ENCODE assay signal across 9 mouse cellular contexts in genomic region chr10:4598244-4598842, GRCm38 (mm10). TPM values are rescaled to one million over a fixed set of nuclear protein-coding genes. Genes with fewer than 3 reads are reported as not detected.
DNase-seq lines count a peak whose midpoint lies in the region; ATAC-seq and TF ChIP-seq lines count a peak whose summit lies in the region.
"Had no signal": no experiment of that assay in that cellular context is flagged by ENCODE, and none has a peak within 500 bp of the region (broad histone marks: within the 10 kb centered on the region; RNA-seq: fewer than 3 reads in every experiment).

No protein-coding gene starts in this region.

- no peaks in the 10 kb centered on the region for H3K4me1 ChIP-seq in embryonic fibroblast, embryonic 13.5 days (ENCODE audit: control insufficient read depth, insufficient read depth, low read length)
- no peaks in the 10 kb centered on the region for H3K4me1 ChIP-seq in lung, postnatal 0 days (ENCODE audit: insufficient read depth, low read depth, low read length)
- H3K4me1 ChIP-seq: stomach, embryonic 15.5 days had no signal

- ATAC-seq in lung, postnatal 0 days = no peak; the same call in 1 of the 2 replicates

- no peaks in the 10 kb centered on the region for H3K36me3 ChIP-seq in lung, postnatal 0 days (ENCODE audit: insufficient read depth, low read length)
- H3K36me3 ChIP-seq: stomach, embryonic 15.5 days had no signal

- TF ChIP-seq POLR2A in embryonic fibroblast, embryonic 13.5 days (IDR thresholded peaks at IDR 0.05; ENCODE audit: low read depth, low read length) = no peak

- TF ChIP-seq CTCF in embryonic fibroblast, embryonic 13.5 days (IDR thresholded peaks at IDR 0.05; ENCODE audit: borderline replicate concordance, insufficient read depth, low read length) = peak; percentile 22; the same call in 1 of the 2 replicates
- TF ChIP-seq CTCF in lung, postnatal 0 days (IDR thresholded peaks at IDR 0.05) = peak; percentile 74

- WGBS in lung, postnatal 0 days = 61% methylated on average over 10 of the region's 10 CpGs

- no peak overlapping the region for H3K27ac ChIP-seq in embryonic fibroblast, embryonic 13.5 days (ENCODE audit: insufficient read depth, low read length)
- no peak overlapping the region for H3K27ac ChIP-seq in lung, postnatal 0 days (ENCODE audit: low read length)
- H3K27ac ChIP-seq: stomach, embryonic 15.5 days had no signal

- H3K9me3 ChIP-seq in lung, postnatal 0 days (ENCODE audit: low read length) = no peaks in the 10 kb centered on the region
- H3K9me3 ChIP-seq: stomach, embryonic 15.5 days had no signal

- TF ChIP-seq EP300 in lung, postnatal 0 days (IDR thresholded peaks at IDR 0.05) = no peak

- peak; percentile 86 for DNase-seq in heart, adult 11 months
- no peak for DNase-seq in heart, adult 8-10 months (ENCODE audit: low spot score)
- peak; percentile 57 for DNase-seq in CD4-positive helper T cell, adult 2 months (ENCODE audit: low read depth, low spot score)
- peak; percentile 72 to 79 for DNase-seq in adrenal gland, postnatal 36 days
- peak; percentile 43 to 81 for DNase-seq in kidney, postnatal 25 days
- peak; percentile 72 for DNase-seq in lung, postnatal 0 days (ENCODE audit: low spot score)
- peak; percentile 56 for DNase-seq in right cerebral cortex, postnatal 4 days

- no peaks in the 10 kb centered on the region for H3K27me3 ChIP-seq in lung, postnatal 0 days (replicated peaks; ENCODE audit: insufficient read depth, low read length)
- H3K27me3 ChIP-seq: stomach, embryonic 15.5 days had no signal

- H3K4me3 ChIP-seq in embryonic fibroblast, embryonic 13.5 days (ENCODE audit: insufficient read depth, low read length) = no peak overlapping the region
- no peak overlapping the region for H3K4me3 ChIP-seq in lung, postnatal 0 days (ENCODE audit: low read depth, low read length)
- H3K4me3 ChIP-seq: stomach, embryonic 15.5 days had no signal

- H3K9ac ChIP-seq in lung, postnatal 0 days (replicated peaks; ENCODE audit: low read depth) = no peak overlapping the region
- H3K9ac ChIP-seq: stomach, embryonic 15.5 days had no signal

- no peak overlapping the region for H3K4me2 ChIP-seq in lung, postnatal 0 days (replicated peaks; ENCODE audit: low read depth, low read length)
- H3K4me2 ChIP-seq: stomach, embryonic 15.5 days had no signal

RNA-seq across cellular contexts. Expression of gene Esr1, which starts 13.1 kb away (rescaled TPM):
- total RNA-seq in heart, adult 8-10 months (2022) = 1 to 10 TPM in 3 of 4 experiments, under 1 TPM in 1; 0.90 to 1.1 (median 1.0) TPM
- total RNA-seq in adrenal gland, postnatal 36 days (2021) = 10 to 100 TPM; 14.3 to 15.0 TPM
- 0.70 and 1.6 TPM in 2 replicates for polyA plus RNA-seq in embryonic fibroblast, embryonic 13.5 days (2011; ENCODE audit: insufficient read length, low read depth, missing spikeins)
- 0.24 and 0.26 TPM in 2 replicates for polyA plus RNA-seq in lung, postnatal 0 days (2015; fragmentation: Nextera tagmentation; extraction: Ambion mirVana)

Comparison
In these comparisons a context has a peak if more than half of its experiments do, and no peak if none do; other contexts are left out.
1. RNA of gene Esr1, which starts 13.1 kb away (total RNA-seq): 14.3 to 15.0 TPM in adrenal gland, postnatal 36 days; 0.90 to 1.1 TPM in heart, adult 8-10 months; every median in the first group is over 4 times any median in the second.